Mouse (Mus musculus) embryo, embryonic 10.5 days (tissue): ENCODE measurements around the gene Wfdc18.

Experiments used
- DNase-seq: peaks from one replicate; pipeline ENCODE4 v3.0.0-alpha.2; 2015; ENCODE audit warnings: low spot score

Gene Wfdc18

DNA sequence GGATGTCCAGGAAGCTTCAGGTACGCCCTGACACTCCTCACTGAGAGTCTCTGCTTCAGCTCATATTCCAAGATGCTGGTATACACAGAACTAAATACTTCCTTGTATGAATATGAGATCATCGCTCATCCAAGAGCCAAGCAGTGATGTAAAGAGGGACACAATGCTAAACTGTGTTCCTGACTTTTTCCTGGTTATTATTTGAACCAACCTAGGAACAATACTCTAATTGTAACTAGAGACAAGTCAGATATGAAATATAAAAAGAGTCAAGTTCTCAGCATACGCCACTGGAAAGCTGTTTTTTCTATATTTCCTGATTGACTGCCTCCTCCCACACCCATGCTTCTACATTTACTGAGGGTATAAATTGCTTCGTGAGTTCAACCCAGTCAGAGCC, at the start of gene Wfdc18:
Wfdc18 (plus strand) TSS at position 301 of the 400 bp plus-strand sequence.
- no peak for DNase-seq

DNA sequence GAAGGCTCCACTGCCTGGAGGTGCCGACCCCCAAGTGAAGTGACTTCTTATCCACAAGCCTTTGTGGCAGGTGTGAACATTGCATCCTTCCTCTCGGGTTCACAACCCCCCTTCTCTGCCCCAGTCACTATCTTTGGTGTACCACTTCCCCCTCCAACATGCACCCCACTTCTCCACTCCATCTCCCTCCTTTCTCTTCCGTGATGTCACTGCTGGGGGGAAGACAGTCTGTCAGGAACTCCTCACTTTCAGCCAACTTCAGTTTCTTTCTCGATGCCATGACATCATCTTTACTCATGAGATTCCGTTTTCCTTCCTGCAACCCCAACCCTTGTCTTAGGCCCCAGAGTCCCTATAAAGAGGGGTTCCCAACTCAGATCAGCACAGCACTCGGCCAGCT, 46.6 kb upstream of the Wfdc18 start, which contains the start of gene Ccl4:
Ccl4 (plus strand) TSS at position 381 of the 400 bp plus-strand sequence.
- no peak for DNase-seq

DNA sequence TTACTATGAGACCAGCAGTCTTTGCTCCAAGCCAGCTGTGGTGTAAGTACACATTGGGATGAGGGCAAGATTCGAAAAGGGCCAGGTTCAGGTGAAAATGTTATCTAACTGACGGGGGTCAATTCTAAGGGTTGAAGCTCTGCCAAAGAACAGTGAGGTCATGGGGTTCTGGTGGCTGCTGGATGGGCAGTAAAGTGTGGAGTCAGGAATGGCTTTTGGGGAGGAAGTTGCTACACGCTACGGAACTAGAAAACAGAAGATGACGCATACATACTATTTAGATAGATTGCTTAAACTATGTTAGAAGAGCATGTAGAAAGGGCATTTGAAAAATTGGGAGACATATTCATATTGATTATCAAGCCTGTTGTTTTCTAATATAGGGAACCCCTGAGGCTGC, 45.3 kb upstream of the Wfdc18 start:
- DNase-seq = no peak

DNA sequence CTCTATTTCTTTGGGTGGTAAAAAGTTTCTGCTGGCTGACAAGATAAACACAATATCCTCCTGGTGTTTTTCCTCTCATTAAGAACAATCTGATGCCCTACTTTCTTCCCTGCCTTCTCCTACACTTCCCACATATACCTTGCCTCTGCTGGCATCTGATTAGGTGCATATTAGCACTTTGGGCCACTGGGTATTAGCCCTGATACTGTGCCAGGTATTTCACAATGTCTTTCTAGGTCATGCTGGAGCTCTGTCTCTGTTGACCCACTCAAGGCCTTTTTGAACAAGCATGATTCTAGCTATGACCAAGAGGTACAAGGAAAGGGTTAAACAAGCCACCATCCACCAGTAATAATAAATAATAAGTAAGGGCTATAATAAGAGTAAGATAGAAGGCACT, 37.1 kb upstream of the Wfdc18 start:
- no peak for DNase-seq

DNA sequence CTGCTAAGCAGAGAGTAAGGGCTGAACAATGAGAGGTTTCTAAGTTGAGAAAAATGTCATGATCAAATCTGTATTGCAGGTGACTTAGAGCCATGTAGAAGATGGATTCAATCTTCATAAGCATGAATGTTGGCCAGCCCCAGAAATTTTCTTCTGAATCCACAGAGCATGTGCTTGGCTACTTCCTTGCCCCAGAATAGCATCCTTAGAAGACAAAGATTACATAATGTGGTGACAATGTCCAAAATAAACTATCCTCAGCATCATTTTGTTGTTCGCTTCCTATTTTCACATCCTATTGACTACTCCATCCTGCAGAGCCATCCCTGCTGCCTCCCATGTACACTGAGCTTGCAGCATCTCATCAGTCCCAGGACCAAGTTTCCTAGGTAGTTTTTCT, 33.1 kb upstream of the Wfdc18 start:
- no peak for DNase-seq

DNA sequence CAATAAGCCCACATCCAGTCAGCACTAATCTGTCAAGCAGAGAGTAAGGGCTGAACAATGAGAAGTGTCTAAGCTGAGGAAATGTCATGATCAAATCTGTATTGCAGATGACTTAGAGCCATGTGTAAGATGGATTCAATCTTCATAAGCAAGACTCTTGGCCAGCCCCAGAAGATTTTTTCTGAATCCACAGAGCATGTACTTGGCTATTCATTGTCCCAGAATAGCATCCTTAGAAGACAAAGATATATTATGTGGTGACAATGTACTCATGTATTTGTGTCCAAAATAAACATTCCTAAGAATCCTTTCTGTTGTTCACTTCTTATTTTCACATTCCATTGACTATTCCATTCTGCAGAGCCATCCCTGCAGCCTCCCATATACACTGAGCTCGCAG, 18.9 kb upstream of the Wfdc18 start:
- no peak for DNase-seq

DNA sequence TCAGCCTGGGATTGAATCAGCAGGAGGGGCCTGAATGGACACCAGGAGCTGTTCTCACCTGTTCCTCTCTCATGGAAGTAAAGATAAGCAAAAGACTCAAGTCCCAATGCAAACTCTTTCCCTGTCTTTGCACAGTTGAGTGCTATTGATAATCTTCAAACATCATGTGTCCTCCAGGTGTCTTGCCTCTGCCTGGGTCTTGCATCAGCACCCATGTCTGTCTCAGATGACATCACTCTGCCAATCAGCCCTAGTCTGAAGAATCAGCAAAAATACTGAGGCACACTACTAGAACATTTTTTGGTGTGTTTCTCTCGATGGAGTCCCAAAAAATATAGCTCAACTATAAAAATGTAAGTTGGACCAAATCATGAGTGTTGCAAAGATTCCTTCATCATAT, 16.8 kb upstream of the Wfdc18 start:
- DNase-seq = no peak

DNA sequence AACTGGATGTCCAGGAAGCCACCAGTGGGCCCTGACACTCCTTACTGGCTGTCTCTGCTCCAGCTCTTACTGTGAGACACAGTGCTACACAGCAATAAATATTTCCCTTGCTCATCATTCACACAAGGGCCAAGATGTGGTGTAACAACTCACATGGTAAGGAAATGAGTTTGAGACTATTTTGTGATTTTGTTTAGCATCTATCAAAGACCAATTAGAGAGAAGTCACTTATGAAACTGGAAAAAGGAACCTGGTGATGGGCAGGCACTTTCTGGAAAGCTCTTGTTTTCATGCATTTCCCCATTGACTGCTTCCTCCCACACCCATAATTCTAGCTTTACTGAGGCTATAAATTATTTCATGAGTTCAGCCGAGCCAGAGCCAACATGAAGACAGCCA, 5.1 kb upstream of the Wfdc18 start, which contains the start of gene Wfdc17:
Wfdc17 (plus strand) TSS at position 287 of the 400 bp plus-strand sequence.
- DNase-seq = no peak

DNA sequence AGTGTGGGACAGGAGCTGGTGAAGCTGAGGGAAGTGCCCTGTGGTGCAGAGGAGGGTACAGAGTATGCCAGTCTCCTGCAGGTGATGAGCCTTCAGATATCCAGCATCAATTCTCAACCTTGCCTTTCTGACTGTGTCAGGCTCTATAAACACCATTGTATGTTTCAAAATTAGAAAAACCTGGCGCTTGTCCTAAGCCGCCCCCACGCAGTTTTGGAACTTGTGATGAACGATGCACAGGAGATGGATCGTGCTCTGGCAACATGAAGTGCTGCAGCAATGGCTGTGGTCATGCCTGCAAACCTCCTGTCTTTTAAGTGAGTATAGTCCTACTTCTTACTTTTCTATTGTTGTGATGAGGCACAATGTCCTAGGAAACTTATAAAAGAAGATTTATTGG, 868 bp downstream of the Wfdc18 start:
- no peak for DNase-seq

DNA sequence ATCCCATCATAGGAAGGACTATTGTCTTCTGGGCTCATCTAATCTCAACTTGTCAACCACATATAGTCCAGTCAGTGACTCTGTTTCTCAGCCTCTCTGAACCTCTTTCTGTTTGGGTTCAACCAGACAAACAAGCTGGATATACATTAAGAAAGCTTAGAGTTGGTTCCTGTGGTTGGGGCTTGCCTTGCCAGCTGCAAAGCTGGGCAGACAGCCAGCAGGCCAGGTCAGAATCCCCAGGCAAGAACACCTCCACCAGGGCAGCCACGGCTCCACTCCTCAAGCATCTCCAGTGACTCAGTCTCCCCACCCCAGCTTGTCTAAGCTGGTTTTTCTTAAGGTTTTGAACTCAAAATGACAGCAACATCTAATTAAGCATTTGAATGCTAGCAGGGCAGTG, 3.9 kb downstream of the Wfdc18 start:
- no peak for DNase-seq

DNA sequence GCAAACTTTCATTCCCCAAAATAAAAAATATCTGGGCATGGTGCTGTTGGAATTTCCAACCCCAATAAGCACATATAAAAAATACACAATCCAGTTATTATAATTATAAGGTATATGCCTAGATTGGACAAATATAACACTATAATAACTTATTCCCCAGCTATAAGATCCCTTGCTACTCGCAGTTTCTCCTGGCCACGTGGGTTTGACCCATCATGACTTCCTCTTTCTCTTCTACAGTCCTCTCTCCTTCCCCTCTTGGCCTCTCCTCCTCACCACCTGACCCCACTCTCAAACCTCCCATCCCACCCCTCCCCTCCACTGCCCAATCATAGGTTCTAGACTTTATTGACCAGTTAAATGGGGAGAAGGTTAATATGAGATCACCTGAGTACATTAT, 5.1 kb downstream of the Wfdc18 start:
- no peak for DNase-seq

DNA sequence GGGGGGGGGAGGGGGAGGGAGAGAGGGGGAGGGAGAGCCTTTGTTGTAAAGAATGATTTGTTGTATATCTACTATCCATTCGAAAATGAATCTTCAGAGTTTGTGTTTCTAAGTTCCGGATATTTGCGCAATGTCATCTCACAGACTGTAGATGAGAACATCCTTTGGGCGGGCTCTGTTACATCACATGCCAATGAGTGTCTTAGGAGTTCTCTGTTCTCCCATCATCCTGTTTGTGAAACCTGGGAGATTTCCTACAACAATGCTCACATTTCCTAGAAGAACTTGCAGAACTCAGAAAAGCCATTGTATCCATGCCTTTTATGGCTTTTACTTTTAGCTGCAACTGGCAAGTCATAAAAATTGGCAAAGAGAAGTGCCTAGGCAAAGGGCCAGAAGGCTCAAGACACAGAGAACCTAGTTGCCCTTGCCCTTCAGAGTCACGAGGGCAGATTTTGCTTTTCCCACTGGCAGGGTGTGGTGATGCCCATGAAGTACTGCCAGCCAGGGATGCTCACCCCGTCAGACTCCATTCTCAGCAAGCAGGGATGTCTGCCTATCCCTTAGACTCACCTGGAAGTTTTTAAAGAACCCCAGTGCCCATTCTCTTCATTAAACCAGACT, 8.3 kb downstream of the Wfdc18 start:
- no peak for DNase-seq

DNA sequence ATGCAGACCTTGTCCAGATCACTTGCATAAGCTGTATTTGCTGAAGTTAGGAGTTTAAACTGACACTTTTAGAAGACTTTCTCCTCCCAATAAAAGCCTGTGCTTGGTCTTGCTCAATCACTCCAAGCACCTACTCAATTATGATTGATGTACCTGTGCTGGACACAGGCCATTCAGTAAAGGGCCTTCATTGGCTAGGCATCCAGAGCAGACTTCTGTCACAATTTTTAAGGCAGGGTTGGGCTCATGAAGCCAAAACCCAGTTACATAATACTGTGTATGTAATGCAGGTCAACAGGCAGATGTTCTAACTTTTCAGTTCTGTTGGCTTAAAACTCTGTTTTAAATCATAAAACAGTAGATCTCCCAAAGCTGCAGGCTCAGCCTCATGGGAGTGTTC, 12.0 kb downstream of the Wfdc18 start:
- no peak for DNase-seq

DNA sequence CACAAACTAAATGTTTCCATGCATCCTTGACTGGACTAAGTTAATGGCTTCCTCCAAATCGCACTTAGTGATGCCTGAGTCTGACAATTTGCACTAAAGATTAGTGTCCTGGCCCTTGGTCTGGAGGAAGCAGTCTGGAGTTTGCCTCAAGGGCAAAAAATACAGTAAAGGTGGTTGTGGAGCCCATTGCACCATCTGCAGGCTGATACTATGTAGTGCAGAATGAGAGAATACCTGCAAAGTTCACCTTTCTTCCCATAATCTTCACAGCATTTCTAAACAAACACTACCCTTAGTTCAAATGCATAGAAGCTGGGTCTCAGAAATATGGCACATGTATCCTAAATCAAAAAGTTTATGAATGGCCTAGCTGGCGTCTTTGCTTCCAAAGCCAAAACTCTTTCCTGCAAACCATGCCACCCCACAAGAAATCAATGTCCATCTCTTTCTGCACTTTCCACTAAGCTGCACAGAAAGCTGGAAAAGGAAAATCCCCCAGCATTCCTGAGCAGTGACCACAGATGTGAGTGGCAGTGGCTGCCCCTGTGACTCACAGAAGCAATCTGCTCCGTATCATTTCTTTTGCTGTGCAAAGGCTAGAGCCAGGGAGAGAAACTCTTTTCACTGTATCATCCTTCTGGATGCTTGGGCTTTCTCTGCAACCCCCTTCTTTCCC, 20.1 kb downstream of the Wfdc18 start:
- DNase-seq = peak; percentile 16

DNA sequence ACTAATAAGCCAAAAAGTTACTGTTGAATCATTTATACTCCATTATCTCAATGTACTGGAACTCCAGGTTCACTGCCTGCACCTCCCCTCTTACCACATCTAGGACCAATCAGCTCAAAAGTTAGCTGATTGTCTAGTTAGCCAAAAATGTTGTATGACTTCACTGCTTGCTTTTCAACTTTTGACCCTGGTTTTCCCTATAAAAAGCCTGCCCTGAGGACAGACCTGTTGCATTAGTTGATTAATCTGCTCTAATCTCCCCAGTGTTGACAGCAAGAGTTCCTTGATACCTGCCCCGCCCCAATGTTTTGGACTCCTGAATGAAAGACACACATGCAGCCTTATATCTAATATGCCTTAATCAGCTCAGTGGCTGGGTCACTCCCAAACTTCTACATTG, 22.3 kb downstream of the Wfdc18 start:
- DNase-seq = no peak

DNA sequence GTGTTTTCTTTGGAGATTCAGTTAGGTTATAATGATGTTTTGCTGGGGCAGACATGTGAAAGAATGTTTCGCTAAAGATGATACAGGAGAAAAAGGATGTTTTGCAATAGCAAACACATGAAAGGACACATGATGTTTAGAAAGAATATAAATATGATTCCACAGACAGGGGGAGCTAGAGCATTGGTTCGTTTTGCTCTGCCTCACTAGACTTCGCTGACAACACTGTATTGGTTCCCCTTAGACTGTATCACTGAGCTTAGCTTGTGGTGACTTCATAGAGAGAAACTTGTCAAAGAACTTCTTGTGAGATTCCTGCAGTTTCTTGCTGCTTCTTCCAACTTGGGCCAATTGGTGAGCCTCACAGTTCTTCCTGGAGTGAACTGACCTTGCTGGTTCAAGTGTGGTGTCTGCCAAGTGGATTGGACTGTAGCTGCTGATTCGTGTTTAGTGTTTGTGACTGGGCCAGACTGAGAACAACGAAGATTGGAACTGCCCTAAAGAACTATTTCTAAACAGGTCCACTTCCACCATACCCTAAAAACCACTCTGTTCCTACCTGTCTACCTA, 24.3 kb downstream of the Wfdc18 start:
- DNase-seq = no peak

DNA sequence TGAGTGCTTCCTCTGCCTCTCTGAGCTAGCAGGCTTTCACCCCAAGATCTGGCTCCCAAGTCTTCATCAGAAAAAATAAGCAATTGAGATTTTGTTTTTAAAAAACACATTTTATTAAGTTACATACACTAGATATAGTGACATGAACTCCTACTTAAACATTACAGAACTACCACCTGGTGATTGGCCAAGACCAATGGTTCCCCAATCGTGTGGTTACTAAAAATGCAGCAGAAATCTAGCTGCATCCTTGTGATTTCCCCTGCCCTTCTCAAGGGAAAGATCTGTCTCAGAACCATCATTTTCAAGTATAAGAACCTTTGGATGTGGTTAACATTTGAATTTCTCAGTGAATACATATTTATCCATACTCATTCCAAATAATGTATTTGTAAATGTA, 25.4 kb downstream of the Wfdc18 start:
- no peak for DNase-seq

DNA sequence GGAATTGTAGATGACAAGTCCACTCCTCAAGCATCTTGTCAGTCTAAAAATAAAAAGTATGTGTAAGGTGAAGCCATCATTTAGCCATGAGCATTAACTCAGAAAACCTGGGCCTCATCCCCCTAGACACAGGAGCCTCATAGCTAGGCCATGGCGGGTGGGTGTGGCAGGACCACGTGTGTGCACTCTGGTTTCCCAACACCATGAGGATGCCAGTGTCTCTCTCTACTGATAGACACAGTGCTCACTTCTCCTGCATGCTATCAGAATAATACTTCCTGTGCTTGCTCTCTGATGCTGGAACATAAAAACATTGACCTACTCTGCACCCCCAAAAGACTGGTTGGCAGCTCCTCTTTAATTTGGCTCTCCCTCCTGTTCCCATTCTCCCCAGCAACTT, 27.1 kb downstream of the Wfdc18 start:
- no peak for DNase-seq

DNA sequence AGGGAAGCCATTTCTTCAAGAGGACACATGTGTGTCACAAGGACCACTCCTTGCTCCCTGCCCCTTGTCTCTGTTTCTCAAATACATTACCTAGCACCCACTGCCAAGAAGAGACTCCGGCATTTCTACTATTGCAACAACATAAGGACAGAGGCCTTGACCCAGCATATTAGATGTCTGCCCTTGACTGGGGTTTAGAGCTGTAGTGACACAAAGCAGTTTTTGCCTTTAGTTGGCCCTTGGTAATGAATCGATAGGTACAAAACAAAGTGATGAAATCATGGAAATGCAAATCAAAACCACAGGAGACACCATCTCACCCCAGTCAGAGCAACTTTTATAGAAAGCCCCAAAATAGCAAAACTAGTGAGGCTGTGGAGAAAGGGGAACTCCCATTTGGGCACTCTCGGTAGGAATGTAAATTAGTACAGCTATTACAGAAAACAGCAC, 28.3 kb downstream of the Wfdc18 start:
- DNase-seq = no peak

DNA sequence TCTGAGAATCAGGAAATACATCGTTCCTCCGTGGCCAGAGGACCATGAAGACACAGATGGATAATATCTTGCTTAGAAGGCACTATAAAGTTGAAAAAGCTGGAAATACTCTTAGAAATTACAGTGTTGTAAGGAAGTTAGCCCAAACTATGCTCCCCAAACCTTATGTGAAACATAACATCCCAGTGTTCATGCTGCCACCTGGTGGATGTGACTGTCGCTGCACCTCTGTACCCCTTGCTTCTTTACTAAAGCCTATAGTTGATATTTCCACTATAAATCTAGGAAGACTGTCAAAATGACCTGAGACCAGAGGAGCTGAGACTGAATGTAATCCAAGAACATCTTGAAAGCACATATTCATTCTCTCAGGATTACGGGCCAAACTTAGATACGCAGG, 30.4 kb downstream of the Wfdc18 start:
- DNase-seq = peak; percentile 86

DNA sequence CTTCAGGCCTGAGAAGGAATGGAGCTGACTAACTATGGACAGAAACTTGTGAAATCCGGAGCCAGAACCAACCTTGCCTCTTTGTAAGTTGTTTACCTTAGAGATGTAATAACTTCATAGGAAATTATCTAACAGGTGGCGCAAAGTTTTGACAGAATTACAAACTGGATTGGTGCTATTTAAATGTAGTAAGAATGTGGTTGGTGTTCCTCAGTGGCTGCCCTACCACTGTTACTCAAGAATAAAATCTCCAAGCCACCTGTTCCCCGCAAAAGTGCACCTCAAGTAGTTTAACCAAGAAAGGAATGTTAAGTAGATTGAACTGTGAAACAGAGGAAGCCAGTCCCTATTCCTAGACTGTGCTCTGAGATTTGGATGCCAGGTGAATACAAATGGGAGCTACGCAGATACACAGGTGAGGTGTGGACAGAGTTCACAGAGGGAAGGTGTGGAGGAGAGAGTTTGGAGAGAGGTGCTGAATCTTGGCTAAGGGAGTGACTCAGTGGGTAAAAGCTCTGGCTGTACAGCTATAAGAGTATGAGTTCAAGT, 31.7 kb downstream of the Wfdc18 start:
- no peak for DNase-seq

DNA sequence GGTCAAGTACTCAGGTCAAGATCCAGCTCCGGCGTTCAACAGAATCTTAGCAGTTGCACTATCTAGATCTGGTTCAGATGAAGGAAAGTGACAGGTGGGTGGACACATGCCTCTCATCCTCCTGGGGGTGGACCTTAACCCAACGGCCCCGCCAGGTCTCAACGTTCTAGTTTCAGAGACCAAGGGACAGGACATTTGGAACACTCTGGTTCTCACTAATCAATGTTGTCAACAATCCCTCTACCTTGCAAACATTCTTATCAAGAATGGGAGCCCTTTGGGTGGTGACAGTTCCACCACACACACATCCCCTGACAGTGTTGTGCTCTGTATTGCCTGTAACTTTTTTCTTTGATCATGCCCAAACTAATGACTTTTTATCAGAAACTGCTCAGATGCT, 33.0 kb downstream of the Wfdc18 start:
- no peak for DNase-seq

DNA sequence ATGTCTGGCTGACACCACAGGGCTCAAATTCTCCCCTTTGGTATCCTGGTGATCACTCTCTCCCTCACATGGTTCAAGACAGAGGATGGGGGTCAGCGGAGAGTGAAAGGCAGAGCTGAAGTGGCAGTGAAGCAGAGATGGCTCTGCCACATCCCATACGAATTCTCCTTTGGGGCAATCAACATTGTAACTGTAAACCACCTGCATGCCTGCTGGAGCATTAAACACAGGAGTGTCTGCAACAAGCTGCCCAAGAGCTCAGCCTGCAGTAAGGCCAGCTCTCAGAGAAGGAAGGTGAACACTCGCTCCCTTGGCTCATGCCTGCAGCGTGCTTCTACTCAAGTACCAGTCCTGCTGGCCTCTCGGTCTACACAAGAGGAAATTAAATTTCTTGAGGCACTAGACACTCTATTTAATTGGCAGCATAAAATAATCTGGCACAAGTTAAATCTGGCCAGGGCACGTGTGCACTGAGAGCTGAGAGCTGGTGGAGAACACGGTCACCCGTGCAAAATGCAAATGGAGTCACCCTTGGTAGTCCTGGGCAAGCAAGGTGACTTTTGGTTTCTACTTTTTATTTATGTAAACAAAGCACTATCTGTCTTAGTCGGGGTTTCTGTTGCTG, 34.0 kb downstream of the Wfdc18 start:
- no peak for DNase-seq
